Mouse (Mus musculus): Measurements from ENCODE around the gene Exoc6.

DNA sequence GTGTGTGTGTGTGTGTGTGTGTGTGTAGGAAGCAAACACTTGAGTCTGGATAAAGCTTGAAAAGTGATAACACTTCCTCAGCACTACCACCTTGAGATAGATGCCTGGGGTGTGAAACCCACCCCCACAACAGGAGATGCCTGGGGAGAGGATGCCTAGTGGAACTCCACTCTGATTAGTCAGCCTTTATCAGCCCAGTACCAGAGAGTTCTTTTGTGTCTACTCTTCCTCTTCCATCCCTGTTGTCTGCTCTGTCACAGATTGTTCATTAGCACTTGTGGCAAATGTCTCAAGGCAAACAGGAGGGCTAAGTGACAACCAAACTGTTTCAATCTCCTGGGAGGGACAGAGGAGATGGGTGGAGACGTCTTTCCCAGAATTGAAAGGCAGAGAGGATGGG lies 168.9 kb downstream of the Exoc6 start:
- TF ChIP-seq POLR2A (IDR thresholded peaks at IDR 0.05; ENCODE audit: insufficient read depth, low read depth, low read length) (no peak), CTCF (IDR thresholded peaks at IDR 0.05) (no peak)
